Mouse (Mus musculus) thymus, adult 2 months (tissue): ENCODE results near the gene Taf8.

Source experiments
- CTCF ChIP-seq: fragments of 200-500 bp; IDR thresholded peaks from 2 replicates; pipeline ENCODE4 v1.5.1; 2012; ENCODE audit warnings: mild to moderate bottlenecking, control low read depth, low read length, moderate library complexity, borderline replicate concordance; ENCODE audit not compliant: control insufficient read depth, poor library complexity, insufficient read depth; ENCODE audit errors: extremely low read depth
- POLR2A ChIP-seq: fragments of 200-500 bp; IDR thresholded peaks from 2 replicates; pipeline ENCODE4 v1.6.1; 2012; ENCODE audit warnings: mild to moderate bottlenecking, low read length, control low read depth, moderate library complexity; ENCODE audit not compliant: control insufficient read depth, poor library complexity, insufficient read depth; ENCODE audit errors: extremely low read depth

- TF ChIP-seq POLR2A (no peak), CTCF (no peak)
Observed at GRCm38 (mm10) chr17:47444113-47444512, 58.0 kb downstream of the Taf8 start.
